Mouse (Mus musculus): ENCODE data around the gene Pcbp4.

- TF ChIP-seq GATA1 (IDR thresholded peaks at IDR 0.05; ENCODE audit: low read length) = no peak
- TF ChIP-seq TAL1 (IDR thresholded peaks at IDR 0.05; ENCODE audit: low read length) = no peak
Observed at GRCm38 (mm10) chr9:106450661-106451060, 2.4 kb upstream of the Pcbp4 start.

Measured in erythroblast, embryonic 14.5 days (primary cell).